Mouse (Mus musculus): Measurements from ENCODE around the gene Gstm7. TPM values are rescaled to one million over a fixed set of nuclear protein-coding genes. Genes with fewer than 3 reads are reported as not detected.

The Gstm7 gene
- polyA plus RNA-seq, 1 experiment from 2014 or later: 50.8 TPM

DNA sequence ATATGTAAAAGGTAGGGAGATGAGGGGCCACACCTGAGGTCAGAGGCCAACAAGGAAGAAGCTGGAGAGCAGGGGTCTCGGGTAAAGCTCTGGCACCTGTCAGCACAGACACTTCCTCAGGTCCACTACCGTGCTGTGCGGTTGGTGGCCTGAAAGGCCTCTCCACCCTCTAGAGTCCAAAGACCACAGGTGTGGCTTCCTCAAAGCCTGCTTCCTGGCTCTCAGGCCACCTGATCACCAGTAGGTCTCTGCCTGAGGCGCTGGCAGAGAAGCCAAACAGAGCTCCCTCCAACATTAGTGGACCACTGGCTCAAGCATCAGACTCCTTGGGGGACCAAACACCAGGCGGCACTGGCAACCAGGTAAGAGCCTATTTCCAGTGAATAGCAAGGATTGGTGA is 54.6 kb downstream of the Gstm7 start, which contains the start of gene Eps8l3:
Eps8l3 (plus strand) TSS at position 225 of the 400 bp plus-strand sequence.
- Histone ChIP-seq H3K4me3 (ENCODE audit: low read depth, low read length) (no peak within 1 kb of the TSS), H3K9me3 (ENCODE audit: control insufficient read depth, low read length) (no peaks in the 10 kb centered on the region), H3K9ac (ENCODE audit: low read length) (no peak within 1 kb of the TSS), H3K4me1 (ENCODE audit: control insufficient read depth, insufficient read depth, low read length) (no peaks in the 10 kb centered on the region), H3K27me3 (ENCODE audit: control insufficient read depth, insufficient read depth, low read length) (no peaks in the 10 kb centered on the region), H3K36me3 (ENCODE audit: control insufficient read depth, insufficient read depth, low read length) (no peaks in the 10 kb centered on the region), H3K27ac (ENCODE audit: low read depth, low read length) (no peak within 1 kb of the TSS), H3K4me2 (ENCODE audit: low read depth) (no peak within 1 kb of the TSS)
- DNase-seq (ENCODE audit: low spot score): no peak
- WGBS: 83% methylated on average over 5 of the region's 5 CpGs
- no peak for ATAC-seq (ENCODE audit: insufficient read depth, low FRiP score, low TSS enrichment)

Other genes starting within 250 kb of the Gstm7 start
- gene Ahcyl1, start 235.3 kb downstream of the Gstm7 start, polyA plus RNA-seq (2014; fragmentation: Nextera tagmentation; extraction: Ambion mirVana): 124 and 127 TPM in 2 replicates
- gene Csf1, start 171.3 kb downstream of the Gstm7 start, polyA plus RNA-seq (2014; fragmentation: Nextera tagmentation; extraction: Ambion mirVana): 5.6 and 6.0 TPM in 2 replicates
- gene Eps8l3, start 54.6 kb downstream of the Gstm7 start, polyA plus RNA-seq (2014; fragmentation: Nextera tagmentation; extraction: Ambion mirVana): 0.11 TPM in 1 of 2 replicates, not detected in the other
- 210 and 222 TPM in 2 replicates for gene Gstm5, start 36.0 kb downstream of the Gstm7 start, polyA plus RNA-seq (2014; fragmentation: Nextera tagmentation; extraction: Ambion mirVana)
- 5.3 and 6.2 TPM in 2 replicates for gene Gstm6, start 11.9 kb upstream of the Gstm7 start, polyA plus RNA-seq (2014; fragmentation: Nextera tagmentation; extraction: Ambion mirVana)
- gene Gstm3, start 37.5 kb upstream of the Gstm7 start, polyA plus RNA-seq (2014; fragmentation: Nextera tagmentation; extraction: Ambion mirVana): not detected in 2 replicates
- gene Gstm2, start 54.6 kb upstream of the Gstm7 start, polyA plus RNA-seq (2014; fragmentation: Nextera tagmentation; extraction: Ambion mirVana): 18.5 and 20.8 TPM in 2 replicates
- gene Gstm1, start 86.2 kb upstream of the Gstm7 start, polyA plus RNA-seq (2014; fragmentation: Nextera tagmentation; extraction: Ambion mirVana): 28.0 and 31.5 TPM in 2 replicates
- 12.4 and 12.9 TPM in 2 replicates for gene Gstm4, start 113.1 kb upstream of the Gstm7 start, polyA plus RNA-seq (2014; fragmentation: Nextera tagmentation; extraction: Ambion mirVana)
- 40.1 and 42.9 TPM in 2 replicates for gene Ampd2, start 154.8 kb upstream of the Gstm7 start, polyA plus RNA-seq (2014; fragmentation: Nextera tagmentation; extraction: Ambion mirVana)
- gene Gnat2, start 161.0 kb upstream of the Gstm7 start, polyA plus RNA-seq (2014; fragmentation: Nextera tagmentation; extraction: Ambion mirVana): 0.73 and 0.99 TPM in 2 replicates
- 210 and 217 TPM in 2 replicates for gene Gnai3, start 214.3 kb upstream of the Gstm7 start, polyA plus RNA-seq (2014; fragmentation: Nextera tagmentation; extraction: Ambion mirVana)
- 0.45 and 1.1 TPM in 2 replicates for gene Gpr61, start 223.1 kb upstream of the Gstm7 start, polyA plus RNA-seq (2014; fragmentation: Nextera tagmentation; extraction: Ambion mirVana)